Mouse (Mus musculus) heart, postnatal 0 days (tissue): ENCODE measurements around the gene Ntn1. TPM values are rescaled to one million over a fixed set of nuclear protein-coding genes. Genes with fewer than 3 reads are reported as not detected.

ENCODE experiments used
- ATAC-seq: fragments of 200-750 bp; cut with Nextera tagmentation; 2 replicates; pipeline ENCODE4 v1.8.0; 2017; ENCODE audit warnings: low read depth, moderate number of reproducible peaks, moderate library complexity; ENCODE audit not compliant: insufficient read depth
- DNase-seq: peaks from one replicate; pipeline ENCODE4 v3.0.0-alpha.2; 2016; ENCODE audit warnings: low spot score
- H3K27ac ChIP-seq: fragments of 300-500 bp; sonication (generic); 2 replicates; pipeline ENCODE4 v1.5.1; 2014; ENCODE audit warnings: low read depth, mild to moderate bottlenecking
- H3K27me3 ChIP-seq: fragments of 300-500 bp; sonication (generic); 2 replicates; pipeline ENCODE4 v1.6.1; 2014; ENCODE audit warnings: low read length, mixed read lengths; ENCODE audit not compliant: control insufficient read depth, insufficient read depth
- H3K36me3 ChIP-seq: fragments of 300-500 bp; sonication (generic); replicated peaks from 2 replicates; pipeline ENCODE4 v1.6.1; 2014; ENCODE audit warnings: low read length, mixed read lengths; ENCODE audit not compliant: control insufficient read depth, insufficient read depth
- H3K4me1 ChIP-seq: fragments of 300-500 bp; sonication (generic); 2 replicates; pipeline ENCODE4 v1.6.1; 2014; ENCODE audit warnings: antibody characterized with exemption; ENCODE audit not compliant: control insufficient read depth, insufficient read depth
- H3K4me2 ChIP-seq: fragments of 300-500 bp; sonication (generic); 2 replicates; pipeline ENCODE4 v1.6.1; 2014; ENCODE audit warnings: low read depth, mild to moderate bottlenecking, low read length, moderate library complexity
- H3K4me3 ChIP-seq: fragments of 300-500 bp; sonication (generic); 2 replicates; pipeline ENCODE4 v1.5.1; 2014; ENCODE audit warnings: low read depth, low read length
- H3K9ac ChIP-seq: fragments of 300-500 bp; sonication (generic); replicated peaks from 2 replicates; pipeline ENCODE4 v1.6.1; 2014; ENCODE audit warnings: low read depth, low read length, mixed read lengths
- H3K9me3 ChIP-seq: fragments of 300-500 bp; sonication (generic); replicated peaks from 2 replicates; pipeline ENCODE4 v1.6.1; 2016; ENCODE audit warnings: low read length; ENCODE audit not compliant: control insufficient read depth
- CTCF ChIP-seq: IDR thresholded peaks from 2 replicates; pipeline ENCODE4 v1.5.1; 2016; ENCODE audit warnings: antibody characterized with exemption, control low read depth, low read depth
- EP300 ChIP-seq: IDR thresholded peaks from 2 replicates; pipeline ENCODE4 v1.6.1; 2016; ENCODE audit warnings: antibody characterized with exemption, low read depth
- WGBS: fragments of 180-500 bp; shearing (Covaris S2); extraction: QIAGEN DNeasy Blood & Tissue Kit; methylation state at CpG from one replicate; pipeline ENCODE4 v1.1.7; 2014; 5-methylcytosine and 5-hydroxymethylcytosine counted together
- polyA plus RNA-seq: library from polyadenylated mRNA; unstranded; fragments of >200 nt; fragmentation: Nextera tagmentation; extraction: Ambion mirVana; gene quantifications from 2 replicates; pipeline ENCODE4 v1.2.1, GENCODE M21; 2015
- total RNA-seq: library from RNA; depleted of rRNA; stranded (reverse); fragments of >200 nt; gene quantifications from 2 replicates; pipeline ENCODE4 v1.2.3, GENCODE M21; 2014; ENCODE audit warnings: low replicate concordance

The Ntn1 gene
- total and polyA plus RNA-seq, 2 experiments from 2014 or later, result 24.8 to 117 TPM

DNA sequence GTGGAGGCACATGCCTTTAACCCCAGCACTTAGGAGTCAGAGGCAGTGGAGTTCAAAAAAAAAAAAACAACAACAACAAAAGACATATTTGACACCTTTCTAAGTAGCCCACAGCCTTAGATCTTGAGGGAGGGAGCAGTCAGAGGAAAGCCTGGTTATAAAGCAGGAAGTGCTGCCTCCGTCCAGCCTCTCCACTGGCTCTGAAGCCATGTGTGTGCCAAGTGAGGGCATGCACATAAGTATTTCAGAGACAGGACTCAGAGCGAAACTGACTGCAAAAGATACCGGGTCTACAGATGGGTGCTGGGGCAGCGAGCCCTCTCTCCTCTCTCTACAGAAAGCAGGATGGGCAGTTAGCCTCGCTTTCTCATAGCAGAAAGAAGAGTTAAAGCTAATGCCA lies 196.2 kb downstream of the Ntn1 start:
- H3K27me3 ChIP-seq, result no peaks in the 10 kb centered on the region
- peaks cover 20% of the 10 kb centered on the region for H3K4me1 ChIP-seq
- TF ChIP-seq CTCF (no peak), EP300 (no peak)
- no peak overlapping the region for H3K4me2 ChIP-seq
- H3K36me3 ChIP-seq, result no peaks in the 10 kb centered on the region
- no peak overlapping the region for H3K9ac ChIP-seq
- no peak overlapping the region for H3K4me3 ChIP-seq
- no peaks in the 10 kb centered on the region for H3K9me3 ChIP-seq
- DNase-seq (no peak), ATAC-seq (no peak)
- WGBS, result 73% methylated on average over 5 of the region's 5 CpGs
- peak overlapping the region; percentile 52 for H3K27ac ChIP-seq

DNA sequence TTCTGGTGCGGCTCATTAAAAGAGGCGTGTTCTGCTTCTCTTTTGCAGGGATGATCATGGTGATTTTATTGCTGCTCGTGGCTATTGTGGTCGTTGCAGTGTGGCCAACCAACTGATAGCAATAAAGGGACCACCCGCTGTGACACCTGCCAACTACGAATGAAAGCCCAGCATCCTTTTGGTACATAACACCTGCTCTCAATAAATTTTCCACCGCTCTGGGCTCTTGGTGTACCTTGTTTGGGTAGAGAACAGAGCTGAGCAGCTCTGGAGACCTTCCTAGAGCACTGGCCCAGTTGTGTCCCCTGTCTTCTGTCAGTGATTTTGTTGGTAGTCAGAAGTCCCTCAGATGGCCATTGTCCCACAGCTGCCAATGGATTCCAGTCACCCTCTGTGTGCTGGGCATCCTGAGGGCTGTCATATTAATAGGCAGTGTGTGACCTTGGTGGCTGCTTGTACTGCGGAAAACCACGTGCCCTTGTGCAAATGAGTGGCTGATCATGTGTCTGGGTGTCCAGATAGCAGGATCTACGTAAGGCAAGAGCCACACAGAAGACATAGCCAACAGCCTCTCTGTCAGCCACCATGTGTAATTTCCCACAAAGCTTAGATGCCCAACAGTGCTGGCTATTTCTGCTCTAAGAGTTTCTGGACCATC lies 196.8 kb downstream of the Ntn1 start:
- 70% methylated on average over 10 of the region's 10 CpGs for WGBS
- Histone ChIP-seq H3K4me3 (no peak overlapping the region), H3K27ac (peak overlapping the region; percentile 52), H3K4me1 (peaks cover 20% of the 10 kb centered on the region), H3K27me3 (no peaks in the 10 kb centered on the region), H3K9ac (no peak overlapping the region), H3K4me2 (no peak overlapping the region), H3K36me3 (no peaks in the 10 kb centered on the region), H3K9me3 (no peaks in the 10 kb centered on the region)
- DNase-seq, result peak; percentile 71
- TF ChIP-seq EP300 (0 out of 2 replicates have a peak, but pooled peaks have one; percentile 21), CTCF (no peak)
- ATAC-seq, result peak; percentile 87

DNA sequence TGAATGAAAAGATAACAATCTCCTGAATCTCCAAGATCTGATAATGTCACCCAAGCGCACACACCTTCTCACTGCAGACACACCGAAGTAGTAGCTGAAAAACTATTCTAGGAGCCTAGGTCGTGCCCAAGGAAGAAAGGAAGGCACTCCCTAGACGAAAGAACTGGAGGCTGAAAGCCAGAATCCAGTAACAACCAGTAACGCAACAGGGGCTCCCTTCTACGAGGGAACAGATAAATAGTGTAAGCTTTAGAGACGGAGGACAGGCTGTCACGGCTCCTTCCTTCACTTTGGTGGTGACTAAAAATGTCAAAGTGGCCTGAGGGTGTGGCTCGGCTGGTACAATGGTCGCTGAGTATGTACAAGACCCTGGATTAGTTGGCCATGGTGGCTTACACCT lies 198.1 kb downstream of the Ntn1 start:
- peaks cover 20% of the 10 kb centered on the region for H3K4me1 ChIP-seq
- H3K27ac ChIP-seq, result no peak overlapping the region
- no peak for ATAC-seq
- H3K9me3 ChIP-seq, result no peaks in the 10 kb centered on the region
- no peak overlapping the region for H3K4me2 ChIP-seq
- DNase-seq, result no peak
- no peaks in the 10 kb centered on the region for H3K36me3 ChIP-seq
- TF ChIP-seq CTCF (no peak), EP300 (no peak)
- no peak overlapping the region for H3K9ac ChIP-seq
- 63% methylated on average over 10 of the region's 10 CpGs for WGBS
- no peak overlapping the region for H3K4me3 ChIP-seq
- H3K27me3 ChIP-seq, result no peaks in the 10 kb centered on the region

DNA sequence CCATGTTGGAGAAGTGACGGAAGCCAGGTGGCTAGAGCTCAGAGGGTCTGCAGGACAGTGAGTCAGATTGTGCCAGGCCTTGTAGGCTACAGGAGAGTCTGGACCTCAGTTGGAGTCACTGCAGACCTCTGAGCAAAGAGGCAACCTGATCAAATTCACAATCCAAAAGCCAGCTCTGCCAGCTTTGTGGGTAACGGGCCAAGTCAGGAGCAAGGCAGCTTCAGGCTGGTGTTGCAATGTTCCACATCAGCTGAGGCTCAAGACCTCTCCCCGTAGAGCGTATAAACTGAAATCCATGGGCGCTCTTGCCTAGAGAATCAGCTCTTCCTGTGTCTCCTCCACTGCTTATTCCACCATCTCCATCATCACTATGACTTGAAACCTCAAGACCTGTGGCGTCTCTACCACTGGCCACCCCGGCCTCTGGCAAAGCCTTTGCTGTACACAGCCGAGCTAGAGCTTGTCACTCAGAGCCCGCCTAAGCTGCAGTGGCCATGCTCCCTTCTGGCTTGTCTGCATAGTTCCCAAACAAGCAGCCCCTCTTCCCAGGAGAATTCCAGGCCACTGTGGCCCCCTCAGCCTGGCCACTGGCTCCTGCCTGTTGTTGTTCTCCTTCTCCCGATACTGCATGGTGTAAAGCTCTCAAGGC lies 198.7 kb downstream of the Ntn1 start:
- no peak overlapping the region for H3K4me2 ChIP-seq
- DNase-seq, result no peak
- TF ChIP-seq CTCF, result no peak
- no peak for TF ChIP-seq EP300
- ATAC-seq, result no peak
- H3K4me1 ChIP-seq, result peaks cover 24% of the 10 kb centered on the region
- H3K9ac ChIP-seq, result no peak overlapping the region
- H3K4me3 ChIP-seq, result no peak overlapping the region
- no peaks in the 10 kb centered on the region for H3K9me3 ChIP-seq
- no peaks in the 10 kb centered on the region for H3K36me3 ChIP-seq
- 90% methylated on average over 10 of the region's 10 CpGs for WGBS
- H3K27me3 ChIP-seq, result no peaks in the 10 kb centered on the region
- H3K27ac ChIP-seq, result no peak overlapping the region; the same call in 1 of the 2 replicates

DNA sequence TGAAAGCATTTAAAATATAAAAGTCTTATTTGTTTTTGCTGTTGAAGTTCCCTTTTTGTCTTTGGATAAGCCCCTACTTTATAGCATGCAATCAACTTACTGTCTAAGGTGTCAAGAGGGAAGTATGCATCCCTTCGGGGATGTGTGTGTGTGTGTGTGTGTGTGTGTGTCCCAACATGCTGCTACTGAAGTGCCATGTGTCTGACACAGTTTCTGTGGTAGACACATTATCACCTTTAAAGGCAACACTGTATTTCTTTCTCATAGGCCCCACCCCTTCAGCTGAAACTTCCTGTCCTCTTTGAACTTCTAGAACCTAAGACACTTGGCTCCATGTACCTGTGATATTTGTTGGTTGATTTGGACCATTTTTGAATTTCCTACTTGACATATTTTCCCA lies 199.6 kb downstream of the Ntn1 start:
- H3K27ac ChIP-seq, result peak overlapping the region; percentile 68; the same call in 1 of the 2 replicates
- TF ChIP-seq CTCF (no peak), EP300 (no peak)
- ATAC-seq (no peak), DNase-seq (no peak)
- 78% methylated on average over 1 of the region's 1 CpGs for WGBS
- H3K4me1 ChIP-seq, result peaks cover 33% of the 10 kb centered on the region
- H3K9me3 ChIP-seq, result no peaks in the 10 kb centered on the region
- no peaks in the 10 kb centered on the region for H3K27me3 ChIP-seq
- no peaks in the 10 kb centered on the region for H3K36me3 ChIP-seq
- H3K4me3 ChIP-seq, result no peak overlapping the region
- no peak overlapping the region for H3K4me2 ChIP-seq
- no peak overlapping the region for H3K9ac ChIP-seq
